Mouse (Mus musculus) limb, embryonic 14.5 days (tissue): ENCODE results near the gene Asah2. TPM values are rescaled to one million over a fixed set of nuclear protein-coding genes. Genes with fewer than 3 reads are reported as not detected.

ENCODE experiments used
- ATAC-seq: fragments of 200-750 bp; cut with Nextera tagmentation; 2 replicates; pipeline ENCODE4 v1.8.0; 2017; ENCODE audit warnings: low read depth, moderate number of reproducible peaks, moderate TSS enrichment; ENCODE audit not compliant: low FRiP score
- DNase-seq: peaks from one replicate; pipeline ENCODE4 v3.0.0-alpha.2; 2015; ENCODE audit warnings: low spot score
- H3K27ac ChIP-seq: fragments of 300-500 bp; sonication (generic); replicated peaks from 2 replicates; pipeline ENCODE4 v1.5.1; 2014; ENCODE audit warnings: low read depth, mild to moderate bottlenecking, low read length, moderate library complexity, mixed read lengths
- H3K27me3 ChIP-seq: fragments of 300-500 bp; sonication (generic); 2 replicates; pipeline ENCODE4 v1.6.1; 2014; ENCODE audit warnings: low read length, mixed read lengths; ENCODE audit not compliant: control insufficient read depth, insufficient read depth
- H3K36me3 ChIP-seq: fragments of 300-500 bp; sonication (generic); 2 replicates; pipeline ENCODE4 v1.6.1; 2014; ENCODE audit warnings: mild to moderate bottlenecking, low read length, moderate library complexity, mixed read lengths; ENCODE audit not compliant: control insufficient read depth, insufficient read depth
- H3K4me1 ChIP-seq: fragments of 300-500 bp; sonication (generic); 2 replicates; pipeline ENCODE4 v1.6.1; 2014; ENCODE audit warnings: antibody characterized with exemption, low read length, mixed read lengths; ENCODE audit not compliant: control insufficient read depth, insufficient read depth
- H3K4me2 ChIP-seq: fragments of 300-500 bp; sonication (generic); replicated peaks from 2 replicates; pipeline ENCODE4 v1.6.1; 2014; ENCODE audit warnings: low read depth, mild to moderate bottlenecking, low read length, moderate library complexity; ENCODE audit not compliant: severe bottlenecking
- H3K4me3 ChIP-seq: fragments of 300-500 bp; sonication (generic); replicated peaks from 2 replicates; pipeline ENCODE4 v1.5.1; 2014; ENCODE audit warnings: low read length
- H3K9ac ChIP-seq: fragments of 300-500 bp; sonication (generic); 2 replicates; pipeline ENCODE4 v1.6.1; 2014; ENCODE audit warnings: mild to moderate bottlenecking, low read depth, low read length, moderate library complexity; ENCODE audit not compliant: severe bottlenecking
- H3K9me3 ChIP-seq: fragments of 300-500 bp; sonication (generic); 2 replicates; pipeline ENCODE4 v1.6.1; 2016; ENCODE audit warnings: low read length; ENCODE audit not compliant: control insufficient read depth
- POLR2A ChIP-seq: fragments of 200-500 bp; IDR thresholded peaks from 2 replicates; pipeline ENCODE4 v1.8.0; 2012; ENCODE audit warnings: inconsistent platforms, mild to moderate bottlenecking, moderate library complexity, borderline replicate concordance; ENCODE audit not compliant: insufficient read depth, insufficient read length; ENCODE audit errors: extremely low read depth
- WGBS: fragments of 180-500 bp; shearing (Covaris S2); extraction: QIAGEN DNeasy Blood & Tissue Kit; methylation state at CpG from one replicate; pipeline ENCODE4 v1.1.7; 2014; 5-methylcytosine and 5-hydroxymethylcytosine counted together
- polyA plus RNA-seq, 2 experiments: library from polyadenylated mRNA; depleted of rRNA in 1 of 2; stranded (reverse) in 1 of 2; unstranded in 1 of 2; fragments of >200 nt; fragmentation: Nextera tagmentation in 1 of 2; extraction: Ambion mirVana in 1 of 2; gene quantifications; 2 replicates each; pipeline versions ENCODE4 v1.2.1 to v1.2.3; 2012 to 2014

Asah2 gene
- polyA plus RNA-seq, 2 experiments = 2.2 to 6.4 TPM

DNA sequence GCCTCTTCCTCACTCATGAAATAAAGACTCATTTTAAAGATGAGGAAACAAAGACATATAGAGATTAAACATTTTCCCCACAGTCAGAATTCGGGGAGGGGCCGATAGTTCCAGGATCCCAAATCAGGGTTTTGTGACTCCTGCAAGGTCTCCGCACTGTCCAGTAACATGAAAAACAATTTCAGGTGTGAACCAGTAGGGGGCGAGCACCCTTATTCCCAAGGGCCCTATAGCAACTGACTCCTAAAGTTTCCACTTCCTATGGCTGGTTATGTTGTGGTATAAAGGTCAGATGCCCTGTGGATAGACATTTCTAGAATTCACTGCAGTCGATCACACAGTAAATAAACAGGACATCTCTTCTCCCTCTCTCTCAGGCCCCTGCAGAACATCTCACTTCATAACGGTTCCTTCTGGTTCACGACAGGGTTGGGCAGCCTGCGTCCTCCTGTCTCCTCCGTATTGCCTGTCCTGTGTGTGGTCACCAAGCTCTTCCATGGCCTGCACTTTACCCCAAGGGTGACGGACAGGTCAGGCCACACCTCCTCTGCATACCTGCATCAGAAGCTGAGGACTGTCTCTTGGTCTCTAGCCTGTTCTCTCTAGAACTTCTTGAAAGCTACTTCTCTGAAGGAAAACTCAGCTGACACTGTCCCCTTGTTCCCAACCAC, 19.3 kb upstream of the Asah2 start:
- Histone ChIP-seq H3K27me3 (no peaks in the 10 kb centered on the region), H3K4me3 (no peak overlapping the region), H3K27ac (no peak overlapping the region), H3K36me3 (peaks cover 19% of the 10 kb centered on the region), H3K9ac (no peak overlapping the region), H3K4me1 (no peaks in the 10 kb centered on the region), H3K9me3 (no peaks in the 10 kb centered on the region), H3K4me2 (no peak overlapping the region)
- DNase-seq (no peak), ATAC-seq (no peak)
- 78% methylated on average over 10 of the region's 10 CpGs for WGBS
- no peak for TF ChIP-seq POLR2A

DNA sequence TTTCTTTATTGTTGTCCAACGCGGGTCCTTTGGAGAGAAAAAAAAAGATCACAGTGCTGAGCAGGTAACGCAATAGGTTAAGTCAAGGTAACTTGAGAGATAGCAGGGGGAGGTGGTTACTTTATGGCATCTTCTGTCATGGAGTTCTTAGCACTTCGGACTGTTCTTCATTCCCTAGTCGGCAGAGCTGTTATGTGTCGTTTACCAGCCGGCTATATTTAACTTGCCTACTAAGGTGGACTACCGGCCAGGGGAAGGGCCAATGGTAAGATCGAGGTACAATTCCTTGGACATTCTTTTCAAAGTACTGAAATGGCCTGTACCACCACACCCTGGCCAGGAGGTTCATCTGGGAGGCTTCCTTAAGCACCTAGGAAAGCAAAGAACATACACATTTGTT, 16.1 kb upstream of the Asah2 start:
- TF ChIP-seq POLR2A = no peak
- H3K4me2 ChIP-seq = no peak overlapping the region
- H3K4me3 ChIP-seq = no peak overlapping the region
- ATAC-seq (no peak), DNase-seq (no peak)
- H3K36me3 ChIP-seq = peaks cover 17% of the 10 kb centered on the region
- no peaks in the 10 kb centered on the region for H3K4me1 ChIP-seq
- H3K27ac ChIP-seq = no peak overlapping the region
- H3K27me3 ChIP-seq = no peaks in the 10 kb centered on the region
- WGBS = 78% methylated on average over 9 of the region's 9 CpGs
- no peaks in the 10 kb centered on the region for H3K9me3 ChIP-seq
- no peak overlapping the region for H3K9ac ChIP-seq

DNA sequence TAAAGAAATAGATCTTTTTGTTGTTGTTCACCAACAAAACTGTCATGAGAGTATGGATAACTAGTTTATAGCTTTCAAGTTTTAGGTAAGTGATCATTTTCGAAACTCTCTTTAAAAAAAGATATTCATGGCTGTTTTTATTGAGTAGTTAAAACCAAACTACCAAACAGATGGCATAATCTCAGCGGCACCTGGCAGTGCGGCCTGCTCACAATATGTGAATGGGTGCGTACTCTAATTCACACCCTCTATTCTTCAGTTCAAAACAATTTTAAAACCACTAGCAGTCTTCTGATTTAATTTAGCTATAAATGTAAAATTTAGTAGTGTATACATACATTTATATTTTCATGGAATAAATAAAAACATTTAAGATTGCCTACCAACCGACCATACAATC, 15.2 kb upstream of the Asah2 start:
- WGBS = 54% methylated on average over 5 of the region's 5 CpGs

DNA sequence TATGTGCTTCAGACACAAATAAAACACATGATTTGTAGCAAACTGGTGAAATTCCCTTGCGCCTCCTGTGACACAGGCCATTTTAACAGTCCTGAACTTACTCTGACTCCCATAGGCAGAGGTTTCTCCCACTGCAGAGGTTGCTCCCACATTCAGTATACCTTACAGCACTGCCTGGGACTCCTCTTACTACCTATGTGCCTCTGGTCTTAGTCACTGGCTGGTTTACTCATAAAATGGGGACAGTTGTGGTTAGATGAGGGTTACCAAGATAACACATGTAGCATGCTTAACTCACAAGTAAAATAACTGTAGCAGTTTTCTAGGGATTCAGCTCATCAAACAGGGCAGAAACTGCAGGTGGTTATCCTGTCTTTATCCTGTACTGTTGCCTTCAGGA, 12.8 kb upstream of the Asah2 start:
- no peak for DNase-seq
- no peak overlapping the region for H3K4me2 ChIP-seq
- no peak for TF ChIP-seq POLR2A
- H3K4me1 ChIP-seq = no peaks in the 10 kb centered on the region
- no peaks in the 10 kb centered on the region for H3K9me3 ChIP-seq
- H3K4me3 ChIP-seq = no peak overlapping the region
- H3K27ac ChIP-seq = no peak overlapping the region
- no peak for ATAC-seq
- H3K9ac ChIP-seq = no peak overlapping the region
- peaks cover 11% of the 10 kb centered on the region for H3K36me3 ChIP-seq
- 52% methylated on average over 1 of the region's 1 CpGs for WGBS
- no peaks in the 10 kb centered on the region for H3K27me3 ChIP-seq

More for the DNA sequence above, 15.2 kb upstream of the Asah2 start:
- no peaks in the 10 kb centered on the region for H3K4me1 ChIP-seq
- ATAC-seq = no peak
- H3K9ac ChIP-seq = no peak overlapping the region
- no peak for TF ChIP-seq POLR2A
- DNase-seq = no peak
- no peaks in the 10 kb centered on the region for H3K27me3 ChIP-seq
- peaks cover 11% of the 10 kb centered on the region for H3K36me3 ChIP-seq
- no peak overlapping the region for H3K4me3 ChIP-seq
- H3K4me2 ChIP-seq = no peak overlapping the region
- no peaks in the 10 kb centered on the region for H3K9me3 ChIP-seq
- no peak overlapping the region for H3K27ac ChIP-seq

DNA sequence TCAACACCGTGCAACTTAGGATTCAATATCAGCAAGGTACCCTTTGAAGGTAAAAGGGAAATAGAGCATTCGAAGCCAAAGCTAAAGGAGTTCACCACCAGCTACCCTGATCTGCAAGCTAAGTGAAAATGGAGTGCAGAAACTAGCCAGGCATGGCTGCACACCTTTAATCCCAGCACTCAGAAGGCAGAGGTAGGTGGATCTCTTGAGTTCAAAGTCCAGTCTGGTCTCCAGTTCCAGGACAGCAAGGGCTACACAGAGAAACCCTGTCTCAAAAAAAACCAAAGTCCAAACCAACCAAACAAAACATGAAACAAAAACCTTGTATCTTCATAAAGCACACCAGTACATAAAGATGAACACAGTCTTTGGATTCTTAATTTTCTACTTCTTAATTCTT, 11.7 kb upstream of the Asah2 start:
- ATAC-seq = no peak
- WGBS = 85% methylated on average over 2 of the region's 2 CpGs
- TF ChIP-seq POLR2A = no peak

More for the DNA sequence above, 11.7 kb upstream of the Asah2 start:
- no peak overlapping the region for H3K4me2 ChIP-seq
- peaks cover 5% of the 10 kb centered on the region; the same call in 1 of the 2 replicates for H3K36me3 ChIP-seq
- H3K27ac ChIP-seq = no peak overlapping the region
- no peaks in the 10 kb centered on the region for H3K4me1 ChIP-seq
- no peak overlapping the region for H3K9ac ChIP-seq
- no peak for DNase-seq
- H3K27me3 ChIP-seq = no peaks in the 10 kb centered on the region
- H3K9me3 ChIP-seq = no peaks in the 10 kb centered on the region
- H3K4me3 ChIP-seq = no peak overlapping the region
